Mouse (Mus musculus) CH12.LX (cell line): Measurements from ENCODE around the gene Nos1ap. TPM values are rescaled to one million over a fixed set of nuclear protein-coding genes. Genes with fewer than 3 reads are reported as not detected.

ENCODE experiments used
- DNase-seq: peaks from one replicate; pipeline ENCODE4 v3.0.0-alpha.2; 2013; ENCODE audit errors: extremely low read depth
- H3K27ac ChIP-seq: 2 replicates; pipeline ENCODE4 v1.5.1; 2012; ENCODE audit warnings: low read depth, mild to moderate bottlenecking, control low read depth, moderate library complexity; ENCODE audit not compliant: insufficient read depth
- H3K27me3 ChIP-seq: replicated peaks from 2 replicates; pipeline ENCODE3; 2012; ENCODE audit warnings: inconsistent platforms
- H3K36me3 ChIP-seq, 2 experiments: replicated peaks in 1 of 2; 2 replicates each; pipeline versions ENCODE3 to v1.6.1; 2012; ENCODE audit warnings: inconsistent platforms in 1 of 2, low read length in 1 of 2, mild to moderate bottlenecking in 1 of 2, mixed read lengths in 1 of 2, moderate library complexity in 1 of 2; ENCODE audit not compliant: control insufficient read depth in 1 of 2, insufficient read depth in 1 of 2
- H3K4me1 ChIP-seq, 2 experiments: 2 replicates each; pipeline ENCODE4 v1.6.1; 2012; ENCODE audit warnings: inconsistent platforms in 1 of 2, moderate library complexity in 1 of 2; ENCODE audit not compliant: insufficient read depth in 2 of 2, control insufficient read depth in 1 of 2
- H3K4me2 ChIP-seq: 2 replicates; pipeline ENCODE4 v1.6.1; 2012; ENCODE audit warnings: low read depth, mild to moderate bottlenecking, control low read depth; ENCODE audit not compliant: poor library complexity, insufficient read depth, severe bottlenecking
- H3K4me3 ChIP-seq, 3 experiments: fragments of 150-350 bp in 1 of 3; sonication (generic) in 1 of 3; replicated peaks in 1 of 3; 2 replicates each; pipeline versions ENCODE3 to v1.5.1; 2011 to 2012; ENCODE audit warnings: low read depth in 2 of 3, low read length in 2 of 3, mild to moderate bottlenecking in 2 of 3, moderate library complexity in 2 of 3, control low read depth in 1 of 3, improper control_type of control experiment in 1 of 3, inconsistent platforms in 1 of 3, mixed read lengths in 1 of 3; ENCODE audit not compliant: poor library complexity in 1 of 3
- H3K79me2 ChIP-seq: replicated peaks from 2 replicates; pipeline ENCODE4 v1.6.1; 2012; ENCODE audit warnings: mild to moderate bottlenecking, moderate library complexity; ENCODE audit not compliant: control insufficient read depth, poor library complexity, insufficient read depth, severe bottlenecking; ENCODE audit errors: extremely low read depth
- H3K9ac ChIP-seq: 2 replicates; pipeline ENCODE4 v1.6.1; 2012; ENCODE audit warnings: low read depth, mild to moderate bottlenecking, control low read depth, moderate library complexity; ENCODE audit not compliant: insufficient read depth
- H3K9me3 ChIP-seq: replicated peaks from 2 replicates; pipeline ENCODE3; 2012; ENCODE audit warnings: low read length, inconsistent platforms, mixed read lengths
- BHLHE40 ChIP-seq: IDR thresholded peaks from 2 replicates; pipeline ENCODE4 v1.6.1; 2011; ENCODE audit warnings: mild to moderate bottlenecking, low read depth, low read length, improper control_type of control experiment
- CHD1 ChIP-seq: IDR thresholded peaks from 2 replicates; pipeline ENCODE4 v1.6.1; 2012; ENCODE audit warnings: low read depth, low read length, improper control_type of control experiment, inconsistent platforms
- CTCF ChIP-seq, 2 experiments: IDR thresholded peaks in 1 of 2; conservative IDR thresholded peaks in 1 of 2; 2 replicates each; pipeline ENCODE4 v1.5.1; 2011 to 2012; ENCODE audit warnings: low read depth in 2 of 2, low read length in 2 of 2, improper control_type of control experiment in 1 of 2, inconsistent platforms in 1 of 2, mild to moderate bottlenecking in 1 of 2, moderate library complexity in 1 of 2
- E2F4 ChIP-seq: IDR thresholded peaks from 2 replicates; pipeline ENCODE4 v1.6.1; 2011; ENCODE audit warnings: low read depth, low read length, improper control_type of control experiment; ENCODE audit not compliant: insufficient replicate concordance
- ELF1 ChIP-seq: IDR thresholded peaks from 2 replicates; pipeline ENCODE4 v1.6.1; 2014; ENCODE audit warnings: low read depth, mild to moderate bottlenecking, inconsistent platforms, low read length, improper control_type of control experiment
- EP300 ChIP-seq: IDR thresholded peaks from 2 replicates; pipeline ENCODE4 v1.6.1; 2011; ENCODE audit warnings: low read length, improper control_type of control experiment
- ETS1 ChIP-seq: conservative IDR thresholded peaks from 2 replicates; pipeline ENCODE4 v1.6.1; 2012; ENCODE audit warnings: low read depth, mild to moderate bottlenecking, inconsistent platforms, low read length, improper control_type of control experiment, moderate library complexity
- HCFC1 ChIP-seq: IDR thresholded peaks from 2 replicates; pipeline ENCODE4 v1.6.1; 2012; ENCODE audit warnings: low read depth, mild to moderate bottlenecking, inconsistent platforms, low read length, improper control_type of control experiment
- IRF4 ChIP-seq: IDR thresholded peaks from 2 replicates; pipeline ENCODE4 v1.6.1; 2014; ENCODE audit warnings: low read depth, mild to moderate bottlenecking, inconsistent platforms, low read length, improper control_type of control experiment
- JUN ChIP-seq: IDR thresholded peaks from 2 replicates; pipeline ENCODE4 v1.6.1; 2011; ENCODE audit warnings: low read depth, mild to moderate bottlenecking, low read length, improper control_type of control experiment, moderate library complexity; ENCODE audit not compliant: insufficient read depth
- KAT2A ChIP-seq: IDR thresholded peaks from 2 replicates; pipeline ENCODE4 v1.6.1; 2012; ENCODE audit warnings: low read length, improper control_type of control experiment, inconsistent platforms; ENCODE audit not compliant: insufficient replicate concordance
- MAX ChIP-seq: IDR thresholded peaks from 2 replicates; pipeline ENCODE4 v1.6.1; 2011; ENCODE audit warnings: low read length, improper control_type of control experiment
- MAZ ChIP-seq: IDR thresholded peaks from 2 replicates; pipeline ENCODE4 v1.6.1; 2012; ENCODE audit warnings: low read depth, mild to moderate bottlenecking, inconsistent platforms, low read length, improper control_type of control experiment, moderate library complexity
- MEF2A ChIP-seq: IDR thresholded peaks from 2 replicates; pipeline ENCODE4 v1.6.1; 2014; ENCODE audit warnings: low read depth, mild to moderate bottlenecking, inconsistent platforms, low read length, improper control_type of control experiment, borderline replicate concordance
- MXI1 ChIP-seq: IDR thresholded peaks from 2 replicates; pipeline ENCODE4 v1.6.1; 2011; ENCODE audit warnings: mild to moderate bottlenecking, low read depth, low read length, improper control_type of control experiment
- NELFE ChIP-seq: IDR thresholded peaks from 2 replicates; pipeline ENCODE4 v1.6.1; 2011; ENCODE audit warnings: low read depth, low read length, improper control_type of control experiment
- RAD21 ChIP-seq: IDR thresholded peaks from 2 replicates; pipeline ENCODE4 v1.6.1; 2011; ENCODE audit warnings: low read depth, mild to moderate bottlenecking, low read length, improper control_type of control experiment, moderate library complexity
- SIN3A ChIP-seq: IDR thresholded peaks from 2 replicates; pipeline ENCODE4 v1.6.1; 2012; ENCODE audit warnings: low read length, improper control_type of control experiment, inconsistent platforms
- TBP ChIP-seq: conservative IDR thresholded peaks from 2 replicates; pipeline ENCODE4 v1.6.1; 2011; ENCODE audit warnings: low read depth, low read length, improper control_type of control experiment
- TCF12 ChIP-seq: IDR thresholded peaks from 2 replicates; pipeline ENCODE4 v1.6.1; 2014; ENCODE audit warnings: low read depth, mild to moderate bottlenecking, inconsistent platforms, low read length, improper control_type of control experiment
- USF1 ChIP-seq: IDR thresholded peaks from 2 replicates; pipeline ENCODE4 v1.6.1; 2014; ENCODE audit warnings: low read depth, mild to moderate bottlenecking, inconsistent platforms, low read length, improper control_type of control experiment
- USF2 ChIP-seq: conservative IDR thresholded peaks from 2 replicates; pipeline ENCODE4 v1.6.1; 2011; ENCODE audit warnings: low read depth, low read length, improper control_type of control experiment
- ZC3H11A ChIP-seq: IDR thresholded peaks from 2 replicates; pipeline ENCODE4 v1.6.1; 2012; ENCODE audit warnings: low read depth, mild to moderate bottlenecking, inconsistent platforms, low read length, improper control_type of control experiment
- ZMIZ1 ChIP-seq: IDR thresholded peaks from 2 replicates; pipeline ENCODE4 v1.6.1; 2012; ENCODE audit warnings: low read depth, mild to moderate bottlenecking, inconsistent platforms, low read length, improper control_type of control experiment
- ZNF384 ChIP-seq: IDR thresholded peaks from 2 replicates; pipeline ENCODE4 v1.6.1; 2012; ENCODE audit warnings: low read depth, low read length, improper control_type of control experiment, inconsistent platforms
- dilution Hi-C: fragments of 300-500 bp; cut with MboI; formaldehyde crosslinking; loops from 2 replicates; pipeline ENCODE4 v1.14.3; 2020; ENCODE audit warnings: low sequenced_read_pairs; ENCODE audit not compliant: extremely low pct_unique_long_range_greater_than_20kb, extremely low pct_ligation_motif_present
- in situ Hi-C: fragments of 300-500 bp; cut with MboI; formaldehyde crosslinking; loops from 3 replicates; pipeline ENCODE4 v1.14.3; 2019; ENCODE audit warnings: low sequenced_read_pairs, low pct_ligation_motif_present, low pct_unique_long_range_greater_than_20kb, mixed read lengths
- polyA plus RNA-seq: library from polyadenylated mRNA; unstranded; fragments of >175 nt; gene quantifications from 2 replicates; pipeline ENCODE4 v1.2.1, GENCODE M21; 2012; ENCODE audit warnings: low read depth; ENCODE audit not compliant: insufficient read length
- total RNA-seq, 2 experiments: library from RNA; depleted of rRNA; stranded (reverse); fragments of 300-350 nt in 1 of 2; fragments of >200 nt in 1 of 2; gene quantifications; 2 replicates each; pipeline ENCODE4 v1.2.3; 2012 to 2014

The Nos1ap gene
- total and polyA plus RNA-seq, 3 experiments: not detected

- TF ChIP-seq MAZ: no peak
- TF ChIP-seq CTCF (conservative IDR thresholded peaks at IDR 0.05 in 1 of 2, IDR thresholded peaks at IDR 0.05 in 1 of 2; ENCODE audit: low read depth in 2 of 2, low read length in 2 of 2): no peak
- TF ChIP-seq EP300: no peak
- TF ChIP-seq USF2: no peak
- TF ChIP-seq NELFE: no peak
- no peak for TF ChIP-seq E2F4
- TF ChIP-seq JUN: no peak
- TF ChIP-seq ZMIZ1: no peak
- TF ChIP-seq TCF12: no peak
- no peak for TF ChIP-seq USF1
- no peak overlapping the region for H3K4me2 ChIP-seq
- DNase-seq: no peak
- H3K4me3 ChIP-seq: no peak overlapping the region
- H3K79me2 ChIP-seq: no peaks in the 10 kb centered on the region
- H3K27me3 ChIP-seq: peaks cover 5% of the 10 kb centered on the region
- no peaks in the 10 kb centered on the region for H3K4me1 ChIP-seq
- H3K9ac ChIP-seq: no peak overlapping the region
- no peaks in the 10 kb centered on the region for H3K36me3 ChIP-seq
- in situ Hi-C loops: no loop called here
- dilution Hi-C loops: no loop called here
- no peaks in the 10 kb centered on the region for H3K9me3 ChIP-seq
- H3K27ac ChIP-seq: no peak overlapping the region
Observed at GRCm38 (mm10) chr1:170501970-170502369, 87.7 kb downstream of the Nos1ap start.

- H3K27ac ChIP-seq: no peak overlapping the region
- no peak for DNase-seq
- TF ChIP-seq IRF4: no peak
- TF ChIP-seq ELF1: no peak
- TF ChIP-seq KAT2A: no peak
- no peak for TF ChIP-seq USF2
- TF ChIP-seq MAX: no peak
- no peak for TF ChIP-seq ETS1
- no peak for TF ChIP-seq TBP
- no peak for TF ChIP-seq CHD1
- TF ChIP-seq ZC3H11A: no peak
- no peak for TF ChIP-seq RAD21
- TF ChIP-seq MEF2A: no peak
- no peak for TF ChIP-seq USF1
- TF ChIP-seq SIN3A: no peak
- TF ChIP-seq HCFC1: no peak
- TF ChIP-seq JUN: no peak
- TF ChIP-seq ZNF384: no peak
- no peak for TF ChIP-seq BHLHE40
- TF ChIP-seq E2F4: no peak
- no peak for TF ChIP-seq MXI1
- H3K4me3 ChIP-seq: no peak overlapping the region
- H3K9me3 ChIP-seq: no peaks in the 10 kb centered on the region
- no peaks in the 10 kb centered on the region for H3K79me2 ChIP-seq
- H3K9ac ChIP-seq: no peak overlapping the region
- H3K27me3 ChIP-seq: peaks cover 5% of the 10 kb centered on the region
- H3K36me3 ChIP-seq: no peaks in the 10 kb centered on the region
- no peaks in the 10 kb centered on the region for H3K4me1 ChIP-seq
- dilution Hi-C loops: no loop called here
- H3K4me2 ChIP-seq: no peak overlapping the region
- in situ Hi-C loops: no loop called here
Observed at GRCm38 (mm10) chr1:170501556-170501955, 88.1 kb downstream of the Nos1ap start.
